Mouse (Mus musculus) bone marrow macrophage, adult 2 months (primary cell): ENCODE data around the gene Styk1.

Source experiments
- CTCF ChIP-seq: IDR thresholded peaks from 2 replicates; pipeline ENCODE4 v1.5.1; 2012; ENCODE audit warnings: low read depth, mild to moderate bottlenecking, low read length, moderate library complexity
- POLR2A ChIP-seq: IDR thresholded peaks from 2 replicates; pipeline ENCODE4 v1.6.1; 2012; ENCODE audit warnings: mild to moderate bottlenecking, low read depth, low read length, borderline replicate concordance

GRCm38 (mm10) chr6:131403036-131403435, 49.6 kb upstream of the Styk1 start:
- no peak for TF ChIP-seq CTCF
- no peak for TF ChIP-seq POLR2A
